Mouse (Mus musculus) bone marrow macrophage, adult 2 months (primary cell): Measurements from ENCODE around the gene Dleu7.

Source experiments
- CTCF ChIP-seq: IDR thresholded peaks from 2 replicates; pipeline ENCODE4 v1.5.1; 2012; ENCODE audit warnings: low read depth, mild to moderate bottlenecking, low read length, moderate library complexity
- POLR2A ChIP-seq: IDR thresholded peaks from 2 replicates; pipeline ENCODE4 v1.6.1; 2012; ENCODE audit warnings: mild to moderate bottlenecking, low read depth, low read length, borderline replicate concordance

DNA sequence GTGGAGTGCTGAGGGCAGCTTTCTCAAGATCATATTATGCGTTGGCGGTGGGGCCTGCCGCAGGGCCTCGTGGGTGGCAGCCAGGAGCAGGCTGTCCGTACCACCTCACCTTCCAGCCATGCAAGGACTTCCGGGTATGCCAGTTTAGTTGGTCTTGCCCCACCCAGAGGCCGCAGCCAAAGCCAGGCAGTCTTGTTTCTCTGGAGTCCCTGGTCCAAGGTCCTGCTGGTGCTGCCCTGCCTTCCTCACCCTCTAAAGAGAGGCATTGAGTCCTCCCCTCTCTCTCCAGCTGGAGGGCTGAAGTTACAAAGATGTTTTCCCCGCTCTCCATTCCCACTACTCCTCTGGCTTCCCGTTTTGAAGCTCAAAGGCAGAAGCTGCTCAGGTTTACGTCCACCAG, 44.1 kb downstream of the Dleu7 start:
- TF ChIP-seq POLR2A = no peak
- no peak for TF ChIP-seq CTCF
